Mouse (Mus musculus) brain, embryonic 14.5 days (tissue): ENCODE results near the gene Ssc4d. TPM values are rescaled to one million over a fixed set of nuclear protein-coding genes. Genes with fewer than 3 reads are reported as not detected.

Experiments
- DNase-seq: peaks from one replicate; pipeline ENCODE4 v3.0.0-alpha.2; 2011; ENCODE audit warnings: low read depth
- CTCF ChIP-seq: fragments of 200-500 bp; IDR thresholded peaks from 2 replicates; pipeline ENCODE4 v1.5.1; 2012; ENCODE audit warnings: inconsistent platforms, mild to moderate bottlenecking, moderate library complexity, borderline replicate concordance; ENCODE audit not compliant: insufficient read depth, insufficient read length; ENCODE audit errors: extremely low read depth
- POLR2A ChIP-seq: fragments of 200-500 bp; IDR thresholded peaks from 2 replicates; pipeline ENCODE4 v1.6.1; 2012; ENCODE audit warnings: mild to moderate bottlenecking, inconsistent platforms, borderline replicate concordance; ENCODE audit not compliant: poor library complexity, insufficient read depth, insufficient read length, severe bottlenecking; ENCODE audit errors: extremely low read depth
- polyA plus RNA-seq: library from polyadenylated mRNA; depleted of rRNA; stranded (reverse); fragments of >200 nt; gene quantifications from 2 replicates; pipeline ENCODE4 v1.2.3, GENCODE M21; 2012

Ssc4d gene
- polyA plus RNA-seq, 1 experiment, result 2.1 TPM

DNA sequence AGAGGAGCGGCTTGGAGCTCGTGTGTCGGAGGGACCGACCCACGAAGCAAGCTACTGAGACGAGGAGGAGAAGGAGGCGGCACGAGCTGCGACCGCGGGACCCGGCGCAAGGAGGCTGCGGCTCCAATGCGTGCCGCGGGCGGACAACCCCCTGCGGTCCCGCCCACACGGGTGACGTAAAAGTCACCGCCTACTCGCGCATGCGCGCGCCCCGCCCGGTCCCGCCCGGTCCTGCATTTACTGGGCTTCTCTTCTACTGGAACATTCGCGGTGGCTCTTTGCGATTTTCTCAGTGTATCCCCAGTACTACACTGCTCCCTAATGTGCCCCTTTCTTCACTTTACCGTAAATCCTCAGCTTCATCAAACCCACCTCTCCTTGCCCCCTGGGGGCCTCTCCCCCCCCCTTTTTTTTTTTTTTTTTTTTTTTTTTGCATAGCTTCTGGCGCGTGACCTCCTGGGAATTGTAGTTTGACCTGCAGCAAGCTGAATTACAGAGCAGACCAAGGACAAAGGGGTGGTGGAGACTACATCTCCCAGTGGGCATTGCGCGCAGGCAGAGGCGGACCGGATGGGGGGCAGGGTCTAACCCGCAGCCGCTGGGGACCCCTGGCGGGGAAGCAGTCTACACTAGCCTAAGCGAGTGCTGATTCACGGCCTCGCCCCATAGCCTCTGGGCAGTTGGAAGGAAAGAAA is 39.7 kb downstream of the Ssc4d start, which contains the start of gene Ywhag:
Ywhag (minus strand) TSS at position 136 of the 695 bp plus-strand sequence.
- peak; percentile 99 for TF ChIP-seq POLR2A
- TF ChIP-seq CTCF, result peak; percentile 70
- peak; percentile 99 for DNase-seq

DNA sequence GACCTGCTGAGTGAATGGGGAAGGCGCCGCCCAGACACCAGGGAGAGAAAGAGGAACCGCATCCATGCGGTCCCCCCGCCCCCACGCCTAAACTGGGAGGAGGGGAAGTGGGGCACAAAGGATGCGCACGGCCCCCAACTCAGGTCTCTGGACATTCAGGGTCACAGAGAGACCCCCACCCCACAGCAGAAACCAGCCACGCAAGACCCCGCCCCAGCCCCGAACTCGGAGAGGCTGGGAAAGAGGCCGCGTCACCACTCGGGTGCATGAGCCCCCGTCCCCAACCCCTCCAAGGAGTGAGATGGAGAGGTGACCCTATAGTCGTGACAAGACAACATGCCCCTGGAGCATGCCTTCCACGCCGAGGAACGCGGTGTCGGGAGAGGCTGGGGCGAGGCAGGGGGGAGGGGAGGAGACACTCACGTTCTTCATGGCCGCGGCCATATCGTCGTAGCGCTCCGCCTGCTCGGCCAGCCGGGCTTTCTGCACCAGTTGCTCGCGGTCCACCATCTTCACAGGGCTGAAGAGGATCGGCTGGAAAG is 40.4 kb downstream of the Ssc4d start:
- DNase-seq, result peak; percentile 80
- TF ChIP-seq CTCF (no peak), POLR2A (no peak)

DNA sequence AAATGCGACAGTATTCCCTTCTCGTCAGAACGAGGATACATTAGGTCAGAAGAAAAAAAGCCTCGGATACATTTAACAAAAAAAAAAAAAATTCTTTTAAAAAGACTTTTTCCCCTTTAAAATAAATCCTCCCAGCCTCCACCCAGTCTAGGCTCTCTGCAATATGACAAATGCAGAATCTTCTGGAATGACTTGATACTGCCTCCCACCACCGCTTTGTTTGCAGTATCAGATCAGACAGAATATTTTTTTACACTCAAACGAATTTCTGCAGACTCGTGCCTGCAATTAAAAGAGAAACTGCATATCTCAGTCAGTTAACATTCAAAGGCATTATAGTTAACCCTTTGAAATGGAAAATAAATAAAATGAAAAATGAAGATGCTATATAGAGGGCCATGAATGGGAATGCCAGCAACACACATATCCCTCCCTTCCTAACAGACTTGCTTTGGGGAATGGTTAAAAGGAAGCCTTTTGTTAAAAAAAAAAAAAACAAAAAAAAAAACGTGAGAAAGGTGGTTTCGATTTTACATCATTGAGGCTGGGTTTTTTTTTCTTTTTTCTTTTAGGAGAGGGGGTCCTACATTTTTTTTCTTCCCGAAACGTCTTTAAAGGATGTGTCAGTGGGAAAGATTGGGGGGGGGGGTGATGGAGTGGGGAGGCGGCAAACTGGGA is 41.0 kb downstream of the Ssc4d start:
- TF ChIP-seq CTCF (no peak), POLR2A (no peak)
- DNase-seq, result peak; percentile 65

DNA sequence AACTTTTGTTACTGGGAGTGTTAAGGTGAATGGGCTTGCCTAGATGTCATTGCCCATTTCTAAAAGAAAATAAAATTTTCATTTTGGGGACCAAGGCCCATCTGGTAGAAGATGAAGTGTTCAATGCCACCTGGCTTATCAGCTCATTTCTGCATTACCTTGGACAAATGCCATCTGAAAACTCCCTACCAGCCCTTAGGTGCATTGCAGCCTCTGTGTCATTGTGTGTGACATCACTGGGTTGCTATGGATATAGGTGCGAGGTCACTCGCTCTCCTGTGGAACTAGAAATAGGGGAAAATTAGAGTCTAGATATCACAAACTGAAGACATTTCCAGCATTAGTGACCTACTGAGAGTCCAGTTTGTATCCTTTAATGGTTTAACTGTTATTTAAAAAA is 42.0 kb downstream of the Ssc4d start:
- peak; percentile 51 for DNase-seq
- no peak for TF ChIP-seq CTCF
- no peak for TF ChIP-seq POLR2A

DNA sequence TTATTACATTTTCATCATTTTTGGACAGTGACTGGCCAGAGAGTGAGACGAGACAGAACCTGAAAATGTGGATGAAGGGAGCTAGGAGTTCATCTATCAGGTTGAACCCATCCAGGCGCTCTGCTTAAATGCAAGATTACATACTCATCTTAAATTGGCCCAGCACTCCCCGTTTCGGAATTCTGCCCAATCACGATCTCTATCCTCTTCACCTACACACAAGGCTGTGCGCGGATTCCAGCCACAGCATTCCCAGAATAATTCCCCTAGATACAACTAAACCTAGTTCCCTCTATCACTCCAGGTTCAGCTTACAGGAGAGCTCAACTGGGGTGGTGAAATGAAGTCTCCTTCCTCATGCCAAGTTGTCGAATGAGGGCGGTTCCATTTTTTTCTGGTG is 42.8 kb downstream of the Ssc4d start:
- DNase-seq, result no peak
- TF ChIP-seq POLR2A (no peak), CTCF (no peak)

DNA sequence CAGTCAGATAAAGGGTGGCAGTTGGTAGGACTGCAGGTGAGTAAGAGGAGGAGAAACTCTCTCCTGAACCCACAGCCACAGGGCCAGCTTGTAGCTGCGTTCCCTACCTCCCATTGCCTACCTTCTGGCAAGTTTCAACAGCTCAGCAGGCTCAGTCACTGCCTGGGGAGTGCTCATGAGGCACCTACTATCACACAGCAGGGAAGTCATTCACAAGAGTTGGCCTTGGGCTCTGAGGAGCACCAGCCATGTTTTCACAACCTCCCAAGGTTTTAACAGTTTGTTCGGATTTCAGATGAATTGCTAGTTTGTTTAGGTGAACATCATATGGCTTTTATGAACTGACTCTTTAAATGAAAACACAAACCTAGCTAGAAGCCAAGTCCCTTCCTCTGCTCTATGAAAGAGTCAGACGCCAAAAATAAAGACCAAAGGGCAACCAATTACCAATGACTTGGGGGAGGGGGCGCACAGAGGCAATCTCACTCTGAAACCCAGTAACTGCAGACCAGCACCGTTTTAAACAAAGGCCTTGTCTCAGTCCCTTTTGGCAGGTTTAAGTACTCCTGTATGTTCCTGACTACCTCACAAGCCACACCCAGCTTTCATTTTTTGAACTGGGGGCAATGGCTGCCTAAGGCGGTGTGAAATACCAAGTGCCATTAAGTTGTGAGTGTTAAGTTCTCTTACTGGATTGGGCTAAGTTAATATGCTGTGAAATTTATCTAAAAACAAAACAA is 44.5 kb downstream of the Ssc4d start:
- no peak for TF ChIP-seq CTCF
- TF ChIP-seq POLR2A, result no peak
- DNase-seq, result no peak

DNA sequence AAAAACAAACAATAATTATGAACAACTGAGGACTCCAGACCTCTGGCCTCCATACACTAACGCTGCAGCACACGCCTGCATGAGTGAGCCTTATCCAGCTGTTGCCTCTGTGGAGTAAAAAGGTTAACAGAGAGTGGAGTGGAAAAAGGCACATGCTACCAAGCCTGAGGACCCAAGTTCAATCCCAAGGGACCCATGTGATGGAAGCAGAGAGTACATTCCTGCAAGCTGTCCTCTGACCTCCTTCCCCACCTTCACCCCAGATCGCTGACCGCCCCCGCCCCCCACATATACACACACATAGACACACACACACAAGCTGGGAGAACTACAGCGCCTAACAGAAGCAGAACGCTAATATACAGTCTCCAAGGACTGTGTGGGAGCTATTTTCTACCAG is 50.4 kb downstream of the Ssc4d start:
- no peak for DNase-seq
- TF ChIP-seq POLR2A, result no peak
- no peak for TF ChIP-seq CTCF

DNA sequence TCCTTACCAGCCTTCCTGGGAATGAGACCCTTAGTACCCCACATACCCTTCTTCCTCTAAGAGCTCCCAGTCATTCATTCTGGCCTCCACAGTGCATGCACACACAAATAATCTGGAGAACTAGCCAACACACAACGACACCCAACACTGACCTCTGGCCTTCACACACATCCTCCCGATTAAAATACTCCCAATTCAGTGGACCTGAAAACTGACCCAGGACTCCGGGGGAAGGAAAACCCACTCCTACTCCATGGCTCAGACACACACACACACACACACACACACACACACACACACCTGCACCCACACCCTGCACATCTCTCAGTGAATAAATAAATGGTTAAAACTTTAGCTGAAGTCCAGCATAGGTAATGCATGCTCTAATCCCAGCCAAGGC is 54.4 kb downstream of the Ssc4d start:
- DNase-seq, result no peak
- TF ChIP-seq POLR2A (no peak), CTCF (no peak)

DNA sequence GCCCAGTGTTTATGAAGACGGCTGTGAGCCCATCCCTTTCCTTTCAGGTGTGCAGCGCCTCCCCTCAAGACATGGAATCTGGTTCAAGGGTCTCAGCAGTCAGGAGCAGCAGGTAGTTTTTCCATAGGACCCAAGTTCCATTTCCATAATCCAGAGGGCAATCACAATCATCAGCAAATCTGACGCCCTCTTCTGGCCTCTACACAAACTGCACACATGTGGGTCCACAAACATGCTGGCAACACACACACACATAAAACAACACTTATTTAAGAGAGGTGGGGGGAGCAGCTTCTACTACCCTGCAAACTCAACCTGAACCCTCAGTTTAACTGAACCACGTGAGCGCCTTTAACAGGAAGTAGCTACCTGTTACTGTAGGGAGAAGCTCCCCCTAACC is 55.7 kb downstream of the Ssc4d start:
- TF ChIP-seq POLR2A (no peak), CTCF (no peak)

DNA sequence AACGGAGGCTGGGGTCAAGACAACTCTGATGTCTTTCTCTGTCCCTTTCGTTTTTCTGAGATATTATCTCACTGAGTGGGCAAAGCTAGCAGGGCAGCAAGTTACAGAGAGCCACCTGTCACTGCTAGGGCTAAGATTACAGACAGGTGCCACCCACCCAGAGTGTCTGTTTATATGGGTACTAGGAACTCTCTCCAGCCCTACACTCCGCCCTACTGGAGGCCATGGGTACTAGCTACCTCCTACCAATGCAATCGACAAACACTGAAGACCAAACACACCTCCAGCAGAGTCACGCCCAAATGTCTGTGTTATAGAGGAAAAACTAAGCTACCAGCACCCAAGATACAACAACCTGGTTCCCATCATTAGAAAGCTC is 56.3 kb downstream of the Ssc4d start:
- no peak for DNase-seq
- TF ChIP-seq CTCF (no peak), POLR2A (no peak)

More for the DNA sequence above, 55.7 kb downstream of the Ssc4d start:
- DNase-seq, result no peak
